Mouse (Mus musculus): Measurements from ENCODE around the gene Cxcl3. TPM values are rescaled to one million over a fixed set of nuclear protein-coding genes. Genes with fewer than 3 reads are reported as not detected.

Gene Cxcl3
- polyA plus RNA-seq, 1 experiment: not detected

DNA sequence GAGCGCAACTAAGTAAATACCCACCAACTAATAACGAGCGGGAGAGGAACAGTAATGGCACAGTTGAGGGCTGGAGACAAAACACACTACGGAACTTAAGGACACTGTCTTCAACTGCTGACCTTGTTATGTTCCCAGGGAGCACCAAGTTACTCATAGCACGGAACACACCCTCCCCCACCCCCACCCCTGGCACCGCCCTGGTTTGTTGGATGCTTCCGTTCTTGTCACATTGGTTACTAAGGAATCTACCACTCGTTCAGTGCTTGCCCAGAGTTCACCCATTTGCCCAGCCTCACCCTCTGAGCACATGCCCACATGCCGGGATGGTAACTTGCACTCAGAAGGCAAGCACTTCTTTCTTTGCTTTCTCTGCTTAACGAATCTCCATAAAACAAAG, 8.3 kb upstream of the Cxcl3 start:
- no peak for TF ChIP-seq CTCF (IDR thresholded peaks at IDR 0.05; ENCODE audit: control insufficient read depth, insufficient read depth, insufficient read length)
- Histone ChIP-seq H3K79me3 (ENCODE audit: low read depth) (no peaks in the 10 kb centered on the region), H3K36me3 (ENCODE audit: control insufficient read depth, insufficient read depth) (no peaks in the 10 kb centered on the region)

DNA sequence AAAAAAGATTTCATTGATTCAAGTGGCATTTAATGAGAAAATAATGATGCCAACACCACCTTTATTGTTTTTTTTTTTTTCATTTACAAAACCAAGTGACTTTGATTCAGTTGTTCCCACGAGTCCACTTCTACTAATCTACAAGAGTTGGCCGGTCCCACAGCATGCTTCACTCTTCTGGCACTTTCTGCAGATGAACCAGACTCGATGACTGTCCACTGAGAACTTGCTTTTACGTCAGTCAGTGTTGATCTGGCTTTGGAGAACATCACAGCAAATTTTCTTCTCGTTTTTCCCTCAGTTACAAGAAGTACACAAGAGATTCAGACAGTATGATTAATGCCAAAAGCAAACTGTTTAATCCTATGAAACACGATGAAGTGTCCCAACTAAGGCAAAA, 7.0 kb upstream of the Cxcl3 start:
- Histone ChIP-seq H3K79me2 (ENCODE audit: control insufficient read depth, insufficient read depth) (no peaks in the 10 kb centered on the region), H3ac (ENCODE audit: control insufficient read depth, insufficient read length, low read depth) (no peak overlapping the region), H3K36me3 (ENCODE audit: control insufficient read depth, insufficient read depth) (no peaks in the 10 kb centered on the region), H3K4me3 (ENCODE audit: insufficient read depth, poor library complexity, severe bottlenecking) (no peak overlapping the region), H3K79me3 (ENCODE audit: low read depth) (no peaks in the 10 kb centered on the region), H3K27me3 (ENCODE audit: control insufficient read depth, insufficient read depth, insufficient read length) (no peaks in the 10 kb centered on the region)
- TF ChIP-seq USF1 (IDR thresholded peaks at IDR 0.05; ENCODE audit: low read depth) (no peak), MYOG (IDR thresholded peaks at IDR 0.05; ENCODE audit: control insufficient read depth, extremely low read depth, insufficient read length) (no peak), CEBPB (IDR thresholded peaks at IDR 0.05; ENCODE audit: low read depth) (no peak), MAX (IDR thresholded peaks at IDR 0.05) (no peak), CTCF (IDR thresholded peaks at IDR 0.05; ENCODE audit: control insufficient read depth, insufficient read depth, insufficient read length) (no peak), FOSL1 (IDR thresholded peaks at IDR 0.05; ENCODE audit: insufficient read depth, low read length, poor library complexity, severe bottlenecking) (no peak), MYOD1 (IDR thresholded peaks at IDR 0.05; ENCODE audit: control insufficient read depth, insufficient read length, low read depth) (no peak)

More for the DNA sequence above, 8.3 kb upstream of the Cxcl3 start:
- Histone ChIP-seq H3K79me2 (ENCODE audit: control insufficient read depth, insufficient read depth) (no peaks in the 10 kb centered on the region), H3K4me3 (ENCODE audit: insufficient read depth, poor library complexity, severe bottlenecking) (no peak overlapping the region), H3K27me3 (ENCODE audit: control insufficient read depth, insufficient read depth, insufficient read length) (no peaks in the 10 kb centered on the region), H3ac (ENCODE audit: control insufficient read depth, insufficient read length, low read depth) (no peak overlapping the region)

DNA sequence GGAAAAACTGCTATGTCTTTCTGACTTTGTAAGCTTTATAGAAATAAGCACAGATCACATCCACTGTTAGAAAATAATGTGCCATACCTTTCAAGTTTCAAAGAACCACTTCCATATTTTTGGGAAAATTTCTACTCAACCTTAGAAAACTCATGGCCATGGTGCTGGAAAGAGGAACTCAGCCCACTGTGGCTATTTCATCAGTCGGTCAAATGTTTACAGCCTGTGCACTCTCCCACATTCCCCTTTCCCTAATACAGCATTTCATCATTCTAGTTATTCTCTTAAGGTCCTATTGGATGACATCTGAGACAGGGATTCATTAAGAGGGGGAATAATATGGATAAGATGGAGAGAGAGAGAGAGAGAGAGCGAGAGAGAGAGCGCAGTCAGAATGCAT, 2.2 kb upstream of the Cxcl3 start:
- Histone ChIP-seq H3K79me2 (ENCODE audit: control insufficient read depth, insufficient read depth) (no peaks in the 10 kb centered on the region), H3ac (ENCODE audit: control insufficient read depth, insufficient read length, low read depth) (no peak overlapping the region), H3K36me3 (ENCODE audit: control insufficient read depth, insufficient read depth) (no peaks in the 10 kb centered on the region), H3K79me3 (ENCODE audit: low read depth) (no peaks in the 10 kb centered on the region), H3K4me3 (ENCODE audit: insufficient read depth, poor library complexity, severe bottlenecking) (no peak overlapping the region), H3K27me3 (ENCODE audit: control insufficient read depth, insufficient read depth, insufficient read length) (no peaks in the 10 kb centered on the region)
- TF ChIP-seq MYOG (IDR thresholded peaks at IDR 0.05; ENCODE audit: control insufficient read depth, extremely low read depth, insufficient read length): no peak
- no peak for TF ChIP-seq CEBPB (IDR thresholded peaks at IDR 0.05; ENCODE audit: low read depth)

DNA sequence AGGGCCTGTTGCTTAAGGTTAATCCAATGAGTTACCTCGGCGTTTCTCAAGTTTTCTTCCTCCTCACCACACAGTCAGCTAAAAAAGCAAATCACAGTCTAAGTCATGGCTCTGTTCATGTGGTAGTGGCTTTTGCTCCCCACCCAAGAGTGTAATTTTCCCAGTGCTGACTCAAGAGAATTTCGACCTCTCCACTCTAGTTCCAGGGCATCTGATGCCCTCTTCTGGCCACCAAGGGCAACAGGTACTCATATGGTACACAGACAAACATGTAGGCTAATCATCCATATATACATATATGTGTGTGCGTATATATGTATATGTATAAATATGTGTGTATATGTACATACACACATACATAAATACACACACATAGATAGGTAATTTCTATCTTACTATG, 2.2 kb downstream of the Cxcl3 start:
- Histone ChIP-seq H3ac (ENCODE audit: control insufficient read depth, insufficient read length, low read depth) (no peak overlapping the region), H3K36me3 (ENCODE audit: control insufficient read depth, insufficient read depth) (no peaks in the 10 kb centered on the region), H3K79me3 (ENCODE audit: low read depth) (no peaks in the 10 kb centered on the region), H3K27me3 (ENCODE audit: control insufficient read depth, insufficient read depth, insufficient read length) (no peaks in the 10 kb centered on the region), H3K79me2 (ENCODE audit: control insufficient read depth, insufficient read depth) (no peaks in the 10 kb centered on the region), H3K4me3 (ENCODE audit: insufficient read depth, poor library complexity, severe bottlenecking) (no peak overlapping the region)
- TF ChIP-seq MAX (IDR thresholded peaks at IDR 0.05) (no peak), CEBPB (IDR thresholded peaks at IDR 0.05; ENCODE audit: low read depth) (no peak), MYOD1 (IDR thresholded peaks at IDR 0.05; ENCODE audit: control insufficient read depth, insufficient read length, low read depth) (no peak), FOSL1 (IDR thresholded peaks at IDR 0.05; ENCODE audit: insufficient read depth, low read length, poor library complexity, severe bottlenecking) (no peak), CTCF (IDR thresholded peaks at IDR 0.05; ENCODE audit: control insufficient read depth, insufficient read depth, insufficient read length) (no peak), USF1 (IDR thresholded peaks at IDR 0.05; ENCODE audit: low read depth) (no peak), MYOG (IDR thresholded peaks at IDR 0.05; ENCODE audit: control insufficient read depth, extremely low read depth, insufficient read length) (no peak)

DNA sequence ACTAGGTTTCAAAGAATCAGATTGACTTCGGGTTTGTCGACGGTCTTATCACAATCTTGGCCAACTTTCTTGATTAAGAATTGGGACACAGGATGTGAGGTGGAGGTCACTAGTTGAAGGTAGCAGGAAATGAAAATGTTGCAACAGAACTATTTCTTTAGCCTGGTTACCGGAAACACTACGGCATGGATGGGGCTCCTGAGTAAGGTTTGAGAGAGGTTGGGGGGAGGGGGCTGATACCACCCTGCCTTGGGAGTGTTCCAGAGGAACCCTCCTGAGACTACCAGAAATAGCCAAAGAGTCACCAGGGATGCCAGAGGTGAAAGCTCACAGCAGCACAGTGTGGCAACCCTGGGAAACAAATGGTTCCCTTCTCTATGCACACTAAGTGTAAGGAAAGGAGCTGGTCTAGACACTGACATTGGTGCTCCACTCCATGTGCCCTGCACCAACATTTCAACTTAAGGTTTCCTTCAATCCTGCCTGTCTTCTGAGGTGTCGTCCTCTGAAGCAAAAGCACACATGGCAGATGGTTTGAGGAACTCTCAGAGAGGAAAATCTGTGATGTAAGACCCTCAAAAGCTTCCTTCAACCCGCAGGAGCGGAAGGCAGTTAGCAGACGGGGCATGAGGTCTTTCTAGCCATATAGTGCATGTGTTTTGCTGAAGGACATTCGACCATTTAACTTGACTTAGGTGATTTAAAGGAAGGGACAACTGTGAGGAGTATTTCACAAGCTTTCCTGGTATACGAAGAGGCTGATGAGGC, 3.6 kb downstream of the Cxcl3 start:
- H3K79me3 ChIP-seq (ENCODE audit: low read depth): no peaks in the 10 kb centered on the region
- no peak overlapping the region for H3ac ChIP-seq (ENCODE audit: control insufficient read depth, insufficient read length, low read depth)
- TF ChIP-seq MYOG (IDR thresholded peaks at IDR 0.05; ENCODE audit: control insufficient read depth, extremely low read depth, insufficient read length) (no peak), MYOD1 (IDR thresholded peaks at IDR 0.05; ENCODE audit: control insufficient read depth, insufficient read length, low read depth) (no peak), FOSL1 (IDR thresholded peaks at IDR 0.05; ENCODE audit: insufficient read depth, low read length, poor library complexity, severe bottlenecking) (no peak), CTCF (IDR thresholded peaks at IDR 0.05; ENCODE audit: control insufficient read depth, insufficient read depth, insufficient read length) (no peak), USF1 (IDR thresholded peaks at IDR 0.05; ENCODE audit: low read depth) (no peak), MAX (IDR thresholded peaks at IDR 0.05) (no peak), CEBPB (IDR thresholded peaks at IDR 0.05; ENCODE audit: low read depth) (no peak)
- no peaks in the 10 kb centered on the region for H3K36me3 ChIP-seq (ENCODE audit: control insufficient read depth, insufficient read depth)
- H3K4me3 ChIP-seq (ENCODE audit: insufficient read depth, poor library complexity, severe bottlenecking): no peak overlapping the region
- H3K27me3 ChIP-seq (ENCODE audit: control insufficient read depth, insufficient read depth, insufficient read length): no peaks in the 10 kb centered on the region
- H3K79me2 ChIP-seq (ENCODE audit: control insufficient read depth, insufficient read depth): no peaks in the 10 kb centered on the region

DNA sequence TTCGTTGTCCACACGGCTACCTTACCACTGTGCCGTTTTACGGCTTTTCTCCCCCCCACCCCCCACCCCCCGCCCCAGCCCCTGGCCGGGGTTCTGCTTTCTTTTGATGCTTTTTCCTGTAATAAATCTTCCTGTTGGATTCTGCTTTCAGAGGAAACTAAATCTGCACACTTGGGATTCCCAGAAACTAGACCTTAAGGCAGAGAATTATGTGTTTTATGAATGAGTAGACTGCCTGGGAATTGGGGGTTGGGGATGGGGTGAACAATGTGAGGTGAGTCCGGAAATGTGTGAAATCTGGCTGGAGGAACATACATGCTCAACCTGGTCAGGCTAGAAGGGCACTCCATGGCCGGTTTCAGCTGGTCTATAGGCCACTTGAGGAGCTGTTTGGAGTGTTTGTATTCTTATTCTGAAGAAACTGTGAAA, 4.2 kb downstream of the Cxcl3 start:
- Histone ChIP-seq H3K4me3 (ENCODE audit: insufficient read depth, poor library complexity, severe bottlenecking) (no peak overlapping the region), H3K79me2 (ENCODE audit: control insufficient read depth, insufficient read depth) (no peaks in the 10 kb centered on the region), H3K36me3 (ENCODE audit: control insufficient read depth, insufficient read depth) (no peaks in the 10 kb centered on the region), H3ac (ENCODE audit: control insufficient read depth, insufficient read length, low read depth) (no peak overlapping the region), H3K79me3 (ENCODE audit: low read depth) (no peaks in the 10 kb centered on the region), H3K27me3 (ENCODE audit: control insufficient read depth, insufficient read depth, insufficient read length) (no peaks in the 10 kb centered on the region)
- no peak for TF ChIP-seq FOSL1 (IDR thresholded peaks at IDR 0.05; ENCODE audit: insufficient read depth, low read length, poor library complexity, severe bottlenecking)
- TF ChIP-seq USF1 (IDR thresholded peaks at IDR 0.05; ENCODE audit: low read depth): no peak
- TF ChIP-seq MAX (IDR thresholded peaks at IDR 0.05): no peak
- no peak for TF ChIP-seq MYOG (IDR thresholded peaks at IDR 0.05; ENCODE audit: control insufficient read depth, extremely low read depth, insufficient read length)
- TF ChIP-seq CEBPB (IDR thresholded peaks at IDR 0.05; ENCODE audit: low read depth): no peak
- TF ChIP-seq MYOD1 (IDR thresholded peaks at IDR 0.05; ENCODE audit: control insufficient read depth, insufficient read length, low read depth): no peak
- no peak for TF ChIP-seq CTCF (IDR thresholded peaks at IDR 0.05; ENCODE audit: control insufficient read depth, insufficient read depth, insufficient read length)

All from C2C12 (cell line).